Mouse (Mus musculus): ENCODE measurements at regions not wholly inside any gene's neighbourhood (a gene's known extent, or its start where the extent isn't known, plus 50 kb on each side); places are given as distances from the start of the nearest gene placed in this dataset.

GRCm38 (mm10) chr4:124291767-124292166, 318.8 kb downstream of the 3100002H09Rik start:
- no peak for TF ChIP-seq CTCF (IDR thresholded peaks at IDR 0.05; ENCODE audit: extremely low read depth, insufficient read depth, low read length)
- no peak for TF ChIP-seq POLR2A (IDR thresholded peaks at IDR 0.05; ENCODE audit: extremely low read depth, insufficient read depth, low read length)

Measured in cortical plate, adult 2 months (tissue).